Mouse (Mus musculus): ENCODE measurements at regions not wholly inside any gene's neighbourhood (a gene's known extent, or its start where the extent isn't known, plus 50 kb on each side); places are given as distances from the start of the nearest gene placed in this dataset.
A peak's percentile ranks its signal among the peaks of the same experiment; 100 is the strongest.

- no peak for DNase-seq
These were observed 96.6 kb upstream of the Atp6ap2 start for GRCm38 (mm10) chrX:12490957-12491356.

GRCm38 (mm10) chrX:12493216-12493615, 94.4 kb upstream of the Atp6ap2 start:
- no peak for DNase-seq

- no peak for DNase-seq
These were observed 93.7 kb upstream of the Atp6ap2 start for GRCm38 (mm10) chrX:12493916-12494315.

- DNase-seq: peak; percentile 11
These were observed 93.1 kb upstream of the Atp6ap2 start for GRCm38 (mm10) chrX:12494535-12494934.

- DNase-seq: no peak
These were observed 87.0 kb upstream of the Atp6ap2 start for GRCm38 (mm10) chrX:12500601-12501000.

GRCm38 (mm10) chrX:12502364-12502763, 85.2 kb upstream of the Atp6ap2 start:
- no peak for DNase-seq

GRCm38 (mm10) chrX:12503581-12503980, 84.0 kb upstream of the Atp6ap2 start:
- no peak for DNase-seq

- DNase-seq: no peak
These were observed 76.5 kb upstream of the Atp6ap2 start for GRCm38 (mm10) chrX:12511119-12511518.

- no peak for DNase-seq
These were observed 62.6 kb upstream of the Atp6ap2 start for GRCm38 (mm10) chrX:12525044-12525443.

- DNase-seq: no peak
These were observed 56.9 kb upstream of the Atp6ap2 start for GRCm38 (mm10) chrX:12530406-12531311.

Measured in right cerebral cortex, adult 18-20 months (tissue).